Mouse (Mus musculus): ENCODE results near the gene Lrrn1. TPM values are rescaled to one million over a fixed set of nuclear protein-coding genes. Genes with fewer than 3 reads are reported as not detected.

Lrrn1 gene
- 11.9 TPM for polyA plus RNA-seq (2015; fragmentation: Illumina TruSeq; extraction: RNeasy Lipid Tissue Mini Kit (QIAGEN cat#74804); ENCODE audit: insufficient read depth, low replicate concordance)

GRCm38 (mm10) chr6:107528877-107529864, at the start of gene Lrrn1:
TSS of gene Lrrn1 (plus strand) at chr6:107529768.

